Mouse (Mus musculus) monocyte, adult 2 months (primary cell): ENCODE results near the gene Tff2.

Source experiments
- DNase-seq, 2 experiments: peaks; one replicate each; pipeline ENCODE4 v3.0.0; 2022; ENCODE audit warnings: low spot score in 2 of 2, low read depth in 1 of 2

The Tff2 gene

GRCm38 (mm10) chr17:31136821-31137220 is 7.3 kb downstream of the Tff2 start:
- DNase-seq, result no peak

GRCm38 (mm10) chr17:31136291-31136690 is 7.8 kb downstream of the Tff2 start:
- no peak for DNase-seq

GRCm38 (mm10) chr17:31134913-31135312 is 9.2 kb downstream of the Tff2 start:
- DNase-seq, result no peak

GRCm38 (mm10) chr17:31133776-31134175 is 10.3 kb downstream of the Tff2 start:
- DNase-seq, result no peak

- DNase-seq, result no peak
Measured at GRCm38 (mm10) chr17:31131269-31131821, 12.7 kb downstream of the Tff2 start.

- no peak for DNase-seq
Measured at GRCm38 (mm10) chr17:31129452-31129851, 14.6 kb downstream of the Tff2 start, which contains the start of gene Tff3. Tff3 (minus strand) TSS chr17:31129646.

GRCm38 (mm10) chr17:31128708-31129318 is 15.3 kb downstream of the Tff2 start:
- no peak for DNase-seq

GRCm38 (mm10) chr17:31125548-31126266 is 18.4 kb downstream of the Tff2 start:
- no peak for DNase-seq

- DNase-seq, result no peak
Measured at GRCm38 (mm10) chr17:31121975-31122374, 22.1 kb downstream of the Tff2 start.

GRCm38 (mm10) chr17:31119429-31119828 is 24.7 kb downstream of the Tff2 start:
- DNase-seq, result peak; percentile 39 to 59

GRCm38 (mm10) chr17:31117946-31118345 is 26.1 kb downstream of the Tff2 start:
- DNase-seq, result no peak

GRCm38 (mm10) chr17:31116063-31116462 is 28.0 kb downstream of the Tff2 start:
- no peak for DNase-seq

- DNase-seq, result no peak
Measured at GRCm38 (mm10) chr17:31113191-31113856, 30.8 kb downstream of the Tff2 start.

- DNase-seq, result no peak
Measured at GRCm38 (mm10) chr17:31108388-31108787, 35.7 kb downstream of the Tff2 start.

GRCm38 (mm10) chr17:31103823-31104222 is 40.3 kb downstream of the Tff2 start:
- no peak for DNase-seq

- DNase-seq, result no peak
Measured at GRCm38 (mm10) chr17:31103007-31103570, 41.0 kb downstream of the Tff2 start.

- no peak for DNase-seq
Measured at GRCm38 (mm10) chr17:31098788-31099187, 45.3 kb downstream of the Tff2 start.

- no peak for DNase-seq
Measured at GRCm38 (mm10) chr17:31096893-31097292, 47.2 kb downstream of the Tff2 start.

GRCm38 (mm10) chr17:31095570-31095969 is 48.5 kb downstream of the Tff2 start:
- no peak for DNase-seq

GRCm38 (mm10) chr17:31094781-31095180 is 49.3 kb downstream of the Tff2 start:
- no peak for DNase-seq
